Mouse (Mus musculus) thymus, adult 2 months (tissue): ENCODE measurements around the gene Adarb2.

Experiments used
- CTCF ChIP-seq: fragments of 200-500 bp; IDR thresholded peaks from 2 replicates; pipeline ENCODE4 v1.5.1; 2012; ENCODE audit warnings: mild to moderate bottlenecking, control low read depth, low read length, moderate library complexity, borderline replicate concordance; ENCODE audit not compliant: control insufficient read depth, poor library complexity, insufficient read depth; ENCODE audit errors: extremely low read depth
- POLR2A ChIP-seq: fragments of 200-500 bp; IDR thresholded peaks from 2 replicates; pipeline ENCODE4 v1.6.1; 2012; ENCODE audit warnings: mild to moderate bottlenecking, low read length, control low read depth, moderate library complexity; ENCODE audit not compliant: control insufficient read depth, poor library complexity, insufficient read depth; ENCODE audit errors: extremely low read depth

GRCm38 (mm10) chr13:8608040-8608439 is 405.4 kb downstream of the Adarb2 start:
- TF ChIP-seq CTCF = no peak
- TF ChIP-seq POLR2A = no peak
